Comparison of ENCODE assay signal across 40 mouse cellular contexts in the genomic region with DNA sequence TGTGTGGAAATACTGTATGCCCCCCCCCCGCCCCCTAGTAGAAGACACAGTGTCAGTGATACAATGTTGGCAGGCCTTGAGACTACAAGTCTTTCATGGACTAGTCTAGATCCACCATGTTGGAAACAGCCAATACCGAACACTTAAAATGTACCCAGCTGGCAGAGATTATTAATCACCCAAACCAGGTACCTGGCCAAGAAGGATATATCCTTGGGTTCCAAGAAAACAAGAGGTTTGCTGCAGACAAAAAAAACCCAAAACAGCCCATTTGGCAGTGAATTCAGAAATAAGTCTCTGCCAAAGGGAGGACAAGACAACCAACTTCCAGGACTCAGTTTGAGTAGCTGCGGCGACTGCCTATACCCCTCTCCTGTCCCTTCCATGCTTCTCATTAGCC. TPM values are rescaled to one million over a fixed set of nuclear protein-coding genes. Genes with fewer than 3 reads are reported as not detected.
"Had no signal": no experiment of that assay in that cellular context is flagged by ENCODE, and none has a peak within 500 bp of the region (broad histone marks: within the 10 kb centered on the region; RNA-seq: fewer than 3 reads in every experiment).

No protein-coding gene starts in this region.

- H3K36me3 ChIP-seq: embryonic facial prominence, embryonic 10.5 days; embryonic facial prominence, embryonic 12.5 days; embryonic facial prominence, embryonic 13.5 days; embryonic facial prominence, embryonic 15.5 days; forebrain, embryonic 10.5 days; forebrain, embryonic 12.5 days; forebrain, embryonic 15.5 days had no signal

- ATAC-seq: forebrain, embryonic 13.5 days; forebrain, embryonic 14.5 days; forebrain, embryonic 15.5 days; forebrain, embryonic 16.5 days; forebrain, postnatal 0 days had no signal

- DNase-seq: cerebellum, adult 2 months; cerebellum, adult 8-10 months; cerebellum, adult 9-10 months; cerebellum, adult 9-11 months; cerebellum, postnatal 10 days; cerebellum, postnatal 14 days; cerebellum, postnatal 25 days; cerebellum, postnatal 36 days; embryo, embryonic 11 days; forebrain, postnatal 0 days; gastrocnemius, adult 2 months; gastrocnemius, postnatal 10 days; gastrocnemius, postnatal 14 days; gastrocnemius, postnatal 25 days; gastrocnemius, postnatal 36 days; heart, adult 18-20 months; heart, adult 2 months had no signal

- H3K27me3 ChIP-seq: embryonic facial prominence, embryonic 12.5 days; embryonic facial prominence, embryonic 13.5 days; embryonic facial prominence, embryonic 15.5 days; forebrain, embryonic 12.5 days; forebrain, embryonic 13.5 days; forebrain, embryonic 15.5 days had no signal

- H3K27ac ChIP-seq: embryonic facial prominence, embryonic 10.5 days; embryonic facial prominence, embryonic 12.5 days; embryonic facial prominence, embryonic 13.5 days; embryonic facial prominence, embryonic 15.5 days; forebrain, embryonic 10.5 days; forebrain, embryonic 12.5 days; forebrain, embryonic 13.5 days; forebrain, embryonic 15.5 days; gastrocnemius, adult 2 months; heart, adult 2 months had no signal

- H3K4me3 ChIP-seq: embryonic facial prominence, embryonic 10.5 days; embryonic facial prominence, embryonic 12.5 days; embryonic facial prominence, embryonic 13.5 days; embryonic facial prominence, embryonic 15.5 days; erythroblast, embryonic 14.5 days; forebrain, embryonic 10.5 days; forebrain, embryonic 12.5 days; forebrain, embryonic 13.5 days; forebrain, embryonic 15.5 days; gastrocnemius, adult 2 months; heart, adult 2 months had no signal

- H3K9ac ChIP-seq: embryonic facial prominence, embryonic 12.5 days; embryonic facial prominence, embryonic 13.5 days; embryonic facial prominence, embryonic 15.5 days; forebrain, embryonic 12.5 days; forebrain, embryonic 13.5 days; forebrain, embryonic 15.5 days; forebrain, postnatal 0 days had no signal

- H3K9me3 ChIP-seq: embryonic facial prominence, embryonic 10.5 days; embryonic facial prominence, embryonic 12.5 days; embryonic facial prominence, embryonic 13.5 days; embryonic facial prominence, embryonic 15.5 days; forebrain, embryonic 10.5 days; forebrain, embryonic 12.5 days; forebrain, embryonic 13.5 days; forebrain, embryonic 15.5 days had no signal

- H3K4me2 ChIP-seq: embryonic facial prominence, embryonic 12.5 days; embryonic facial prominence, embryonic 13.5 days; embryonic facial prominence, embryonic 15.5 days; forebrain, embryonic 12.5 days; forebrain, embryonic 13.5 days; forebrain, embryonic 15.5 days had no signal

RNA-seq across cellular contexts. Expression of a gene that starts 3.5 kb away (rescaled TPM):
- total RNA-seq: forebrain, postnatal 0 days; gastrocnemius, adult 18-20 months; gastrocnemius, adult 2 months; gastrocnemius, adult 8-10 months; gastrocnemius, postnatal 10 days; gastrocnemius, postnatal 14 days; gastrocnemius, postnatal 25 days; gastrocnemius, postnatal 36 days; gastrocnemius, postnatal 4 days; heart, adult 18-20 months; heart, adult 2 months; heart, adult 8-10 months had no signal
- polyA plus RNA-seq: cerebellum, adult 2 months; cortical plate, adult 2 months; erythroblast, embryonic 14.5 days; frontal cortex, adult 2 months; heart, adult 2 months had no signal

RNA-seq across cellular contexts. Expression of a gene that starts 41.0 kb away (rescaled TPM):
- total RNA-seq: common myeloid progenitor, adult 5-6 weeks; forebrain, postnatal 0 days had no signal
- polyA plus RNA-seq: embryonic facial prominence, embryonic 10.5 days; embryonic facial prominence, embryonic 11.5 days; embryonic facial prominence, embryonic 12.5 days; embryonic facial prominence, embryonic 14.5 days; erythroblast, embryonic 14.5 days; forebrain, embryonic 10.5 days; forebrain, embryonic 11.5 days; forebrain, embryonic 12.5 days; forebrain, embryonic 13.5 days; forebrain, embryonic 14.5 days; forebrain, embryonic 15.5 days; forebrain, embryonic 16.5 days; forebrain, postnatal 0 days had no signal

RNA-seq across cellular contexts. Expression of a gene that starts 43.7 kb away (rescaled TPM):
- total RNA-seq: common myeloid progenitor, adult 5-6 weeks; forebrain, postnatal 0 days; gastrocnemius, adult 18-20 months; gastrocnemius, adult 2 months; gastrocnemius, adult 8-10 months; gastrocnemius, postnatal 10 days; gastrocnemius, postnatal 14 days; gastrocnemius, postnatal 25 days; gastrocnemius, postnatal 36 days; gastrocnemius, postnatal 4 days; granulocyte monocyte progenitor cell, adult 5-6 weeks; heart, adult 18-20 months; heart, adult 2 months; heart, adult 8-10 months had no signal
- polyA plus RNA-seq: cerebellum, adult 2 months; cortical plate, adult 2 months; embryonic facial prominence, embryonic 10.5 days; embryonic facial prominence, embryonic 11.5 days; embryonic facial prominence, embryonic 12.5 days; embryonic facial prominence, embryonic 13.5 days; embryonic facial prominence, embryonic 14.5 days; embryonic facial prominence, embryonic 15.5 days; erythroblast, embryonic 14.5 days; forebrain, embryonic 10.5 days; forebrain, embryonic 11.5 days; forebrain, embryonic 12.5 days; forebrain, embryonic 13.5 days; forebrain, embryonic 14.5 days; forebrain, embryonic 15.5 days; forebrain, embryonic 16.5 days; forebrain, postnatal 0 days; frontal cortex, adult 2 months; gonadal fat pad, adult 2 months; heart, adult 2 months had no signal

RNA-seq across cellular contexts. Expression of a gene that starts 45.0 kb away (rescaled TPM):
- total RNA-seq: granulocyte monocyte progenitor cell, adult 5-6 weeks had no signal
